Mouse (Mus musculus) 416B (cell line): Measurements from ENCODE around the gene Nlrp1a.

ENCODE experiments used
- DNase-seq: peaks from one replicate; pipeline ENCODE4 v3.0.0; 2011; ENCODE audit warnings: low read depth

Nlrp1a gene

DNA sequence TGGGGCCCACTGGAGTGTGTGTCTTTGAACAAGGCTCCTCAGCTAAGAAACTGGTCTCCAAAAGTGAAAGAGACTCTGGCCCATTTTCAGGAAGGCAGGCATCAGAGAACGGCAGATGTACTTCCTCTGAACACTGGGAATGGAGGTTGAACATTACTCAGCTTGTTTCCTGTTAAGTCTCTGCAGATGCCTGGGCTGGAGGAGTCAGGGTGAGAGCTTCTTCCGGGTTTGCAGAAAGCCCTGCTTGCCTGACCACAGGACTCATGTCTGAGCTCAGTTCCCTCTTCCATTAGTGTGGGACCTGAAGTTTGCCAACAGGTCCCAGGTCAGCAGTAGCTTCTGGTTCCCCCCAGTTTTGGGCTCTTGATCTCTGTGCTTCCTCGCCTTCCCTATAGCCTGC is at the start of gene Nlrp1a:
Nlrp1a (minus strand) TSS at position 44 of the 400 bp plus-strand sequence.
- peak; percentile 88 for DNase-seq

DNA sequence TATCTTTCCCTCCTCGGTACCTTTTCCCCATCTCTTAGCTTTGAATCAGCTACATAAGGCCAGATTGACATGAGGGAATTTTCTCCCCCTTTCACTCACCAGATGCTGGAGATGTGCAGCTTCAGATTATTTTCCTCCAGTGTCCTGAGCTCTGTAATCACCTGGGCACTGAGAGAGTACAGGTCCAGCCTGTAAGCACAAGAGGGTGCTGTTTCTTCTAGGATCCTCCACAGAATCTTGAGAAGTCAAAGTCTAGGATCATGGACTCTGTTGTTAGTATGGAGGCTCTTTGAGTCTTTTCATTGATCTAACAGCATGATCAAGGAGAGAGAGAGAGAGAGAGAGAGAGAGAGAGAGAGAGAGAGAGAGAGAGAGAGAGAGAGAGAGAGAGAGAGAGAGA is 25.1 kb upstream of the Nlrp1a start:
- no peak for DNase-seq

- DNase-seq: peak; percentile 52
Measured at GRCm38 (mm10) chr11:71164139-71164538, 19.6 kb upstream of the Nlrp1a start.

DNA sequence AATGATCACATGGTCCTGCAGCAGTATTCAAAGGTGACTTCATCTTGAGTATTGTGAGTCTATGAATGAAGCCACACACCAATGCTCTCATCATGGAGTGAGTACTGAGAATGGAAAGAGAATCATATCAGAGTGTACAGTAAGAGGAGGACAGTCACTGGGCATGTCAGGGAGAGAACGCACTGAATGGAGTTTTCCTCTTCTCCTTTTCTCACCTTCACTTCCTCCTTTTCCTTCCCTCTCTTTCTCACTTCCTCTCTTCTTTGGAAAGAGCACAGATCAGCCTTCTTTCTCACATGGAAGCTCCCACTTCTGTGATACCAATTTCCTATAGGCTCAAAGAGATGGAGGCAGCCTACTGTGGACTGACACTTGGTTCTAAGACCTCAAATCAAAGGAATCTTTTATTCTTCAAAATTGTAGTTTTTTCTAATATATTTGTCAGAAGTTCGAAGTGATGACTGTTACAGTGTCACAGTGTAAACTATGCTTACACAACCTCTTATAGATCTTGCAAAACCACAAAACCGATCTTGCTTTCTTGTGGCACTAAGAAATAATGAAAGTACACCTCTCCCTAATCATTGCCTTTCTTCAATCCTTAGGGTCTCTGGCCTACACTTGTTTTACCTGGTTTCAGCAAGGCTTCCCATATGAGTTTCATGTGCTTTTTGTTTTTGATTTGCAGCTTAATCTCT is 15.1 kb upstream of the Nlrp1a start:
- peak; percentile 65 for DNase-seq

- no peak for DNase-seq
Measured at GRCm38 (mm10) chr11:71155272-71155671, 10.8 kb upstream of the Nlrp1a start.

- DNase-seq: no peak
Measured at GRCm38 (mm10) chr11:71142031-71142430, 2.5 kb downstream of the Nlrp1a start.

GRCm38 (mm10) chr11:71107128-71107527 is 37.4 kb downstream of the Nlrp1a start:
- peak; percentile 6 for DNase-seq

GRCm38 (mm10) chr11:71106261-71107021 is 38.1 kb downstream of the Nlrp1a start:
- DNase-seq: peak; percentile 31

GRCm38 (mm10) chr11:71103931-71104330 is 40.6 kb downstream of the Nlrp1a start:
- no peak for DNase-seq

DNA sequence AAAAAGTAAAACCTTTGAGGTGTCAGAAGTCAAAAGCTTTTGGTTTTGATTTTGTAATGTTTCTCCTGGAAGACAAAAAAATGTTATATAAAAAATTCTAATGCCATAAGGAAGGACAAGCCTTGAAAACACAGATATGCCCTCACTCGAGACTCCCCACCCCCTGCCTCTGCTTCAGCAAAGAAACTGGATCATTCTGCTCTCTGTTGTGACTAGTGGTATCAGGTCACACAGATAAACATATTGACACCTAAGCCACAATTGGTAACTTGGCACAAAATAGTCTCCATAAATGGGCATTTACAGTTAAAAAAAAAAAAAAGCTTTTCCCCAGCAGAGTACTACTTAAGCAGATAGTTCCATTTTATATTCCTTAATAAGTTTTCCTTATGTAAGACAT is 68.2 kb downstream of the Nlrp1a start:
- DNase-seq: no peak

- DNase-seq: peak; percentile 60
Measured at GRCm38 (mm10) chr11:71052554-71052953, 92.0 kb downstream of the Nlrp1a start.
